Mouse (Mus musculus) forebrain, embryonic 11.5 days (tissue): ENCODE measurements around the gene Tiam1. TPM values are rescaled to one million over a fixed set of nuclear protein-coding genes. Genes with fewer than 3 reads are reported as not detected.

Experiments used
- ATAC-seq: fragments of 200-750 bp; cut with Nextera tagmentation; replicated peaks from 2 replicates; pipeline ENCODE4 v1.8.0; 2017; ENCODE audit warnings: moderate TSS enrichment; ENCODE audit not compliant: low FRiP score
- DNase-seq: peaks from one replicate; pipeline ENCODE4 v3.0.0-alpha.2; 2017; ENCODE audit warnings: low spot score
- H3K27ac ChIP-seq: fragments of 300-500 bp; sonication (generic); 2 replicates; pipeline ENCODE4 v1.5.1; 2014; ENCODE audit warnings: low read depth, low read length
- H3K27me3 ChIP-seq: fragments of 300-500 bp; sonication (generic); 2 replicates; pipeline ENCODE4 v1.6.1; 2014; ENCODE audit warnings: mild to moderate bottlenecking, low read length, mixed read lengths; ENCODE audit not compliant: control insufficient read depth, insufficient read depth
- H3K36me3 ChIP-seq: fragments of 300-500 bp; sonication (generic); 2 replicates; pipeline ENCODE4 v1.6.1; 2014; ENCODE audit warnings: mild to moderate bottlenecking, low read length, moderate library complexity, mixed read lengths; ENCODE audit not compliant: control insufficient read depth, insufficient read depth
- H3K4me1 ChIP-seq: fragments of 300-500 bp; sonication (generic); replicated peaks from 2 replicates; pipeline ENCODE4 v1.6.1; 2014; ENCODE audit warnings: low read length, mixed read lengths; ENCODE audit not compliant: control insufficient read depth, insufficient read depth
- H3K4me2 ChIP-seq: fragments of 300-500 bp; sonication (generic); 2 replicates; pipeline ENCODE4 v1.6.1; 2014; ENCODE audit warnings: low read depth, mild to moderate bottlenecking, low read length, moderate library complexity, mixed read lengths; ENCODE audit not compliant: severe bottlenecking
- H3K4me3 ChIP-seq: fragments of 300-500 bp; sonication (generic); 2 replicates; pipeline ENCODE4 v1.5.1; 2014; ENCODE audit warnings: low read depth, low read length
- H3K9ac ChIP-seq: fragments of 300-500 bp; sonication (generic); 2 replicates; pipeline ENCODE4 v1.6.1; 2014; ENCODE audit warnings: low read length
- H3K9me3 ChIP-seq: fragments of 300-500 bp; sonication (generic); 2 replicates; pipeline ENCODE4 v1.6.1; 2016; ENCODE audit warnings: low read length, mixed read lengths; ENCODE audit not compliant: control insufficient read depth
- WGBS: fragments of 180-500 bp; shearing (Covaris S2); extraction: QIAGEN DNeasy Blood & Tissue Kit; methylation state at CpG from one replicate; pipeline ENCODE4 v1.1.7; 2014; 5-methylcytosine and 5-hydroxymethylcytosine counted together
- polyA plus RNA-seq: library from polyadenylated mRNA; unstranded; fragments of >200 nt; fragmentation: Nextera tagmentation; extraction: Ambion mirVana; gene quantifications from 2 replicates; pipeline ENCODE4 v1.2.1, GENCODE M21; 2014

Tiam1 gene
- polyA plus RNA-seq, 1 experiment from 2014 or later = 30.4 TPM

DNA sequence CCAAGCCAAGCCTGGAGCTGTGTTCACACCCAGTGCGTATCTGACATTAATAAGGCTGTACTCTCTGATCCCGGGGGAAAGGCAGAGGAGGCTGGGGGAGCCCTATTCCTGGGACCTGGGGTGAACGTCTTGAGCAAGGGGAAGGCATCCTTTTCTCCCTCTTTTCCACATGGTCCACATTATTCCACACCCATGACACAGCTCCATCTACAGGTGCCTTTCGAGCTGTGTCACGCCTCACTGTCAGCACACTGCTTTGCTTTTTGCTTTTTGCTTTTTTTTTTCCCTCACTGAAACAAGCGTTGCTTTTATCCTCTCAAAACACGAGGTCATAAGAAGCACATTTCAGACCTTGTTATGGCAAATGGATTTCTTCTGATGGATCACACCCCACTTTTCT is 11.5 kb upstream of the Tiam1 start:
- DNase-seq (no peak), ATAC-seq (no peak)
- H3K4me3 ChIP-seq = no peak overlapping the region

DNA sequence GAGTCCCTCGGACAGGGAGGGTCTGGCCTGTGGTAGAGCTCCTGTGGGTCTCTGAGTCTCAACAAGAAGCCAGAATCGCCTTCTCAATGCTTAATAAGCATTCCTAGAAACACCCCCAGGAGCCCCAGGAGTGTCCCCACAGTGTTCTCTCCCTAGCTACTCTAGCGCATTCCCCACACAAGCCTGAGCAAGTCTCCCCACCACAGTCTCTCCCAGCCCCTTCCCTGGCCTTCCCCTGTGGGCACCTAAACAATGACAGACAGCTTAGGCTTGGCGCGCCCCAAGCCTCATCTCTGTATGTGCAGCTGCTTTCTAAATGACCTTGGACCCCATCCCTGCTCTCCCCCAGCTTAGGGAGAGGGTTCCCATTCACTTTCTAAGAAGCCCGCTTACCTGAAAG is 7.3 kb upstream of the Tiam1 start:
- H3K27ac ChIP-seq = no peak overlapping the region
- H3K4me1 ChIP-seq = no peaks in the 10 kb centered on the region
- no peaks in the 10 kb centered on the region for H3K36me3 ChIP-seq
- H3K4me3 ChIP-seq = no peak overlapping the region
- no peak overlapping the region for H3K4me2 ChIP-seq
- 76% methylated on average over 6 of the region's 6 CpGs for WGBS
- no peak overlapping the region for H3K9ac ChIP-seq
- H3K9me3 ChIP-seq = no peaks in the 10 kb centered on the region
- ATAC-seq (no peak), DNase-seq (no peak)
- H3K27me3 ChIP-seq = no peaks in the 10 kb centered on the region

More for the DNA sequence above, 11.5 kb upstream of the Tiam1 start:
- Histone ChIP-seq H3K4me2 (no peak overlapping the region), H3K4me1 (no peaks in the 10 kb centered on the region), H3K9ac (no peak overlapping the region), H3K9me3 (no peaks in the 10 kb centered on the region), H3K27ac (no peak overlapping the region), H3K27me3 (no peaks in the 10 kb centered on the region), H3K36me3 (no peaks in the 10 kb centered on the region)
- WGBS = 61% methylated on average over 7 of the region's 7 CpGs

- Histone ChIP-seq H3K27ac (no peak overlapping the region), H3K4me1 (no peaks in the 10 kb centered on the region), H3K27me3 (no peaks in the 10 kb centered on the region), H3K9ac (no peak overlapping the region), H3K9me3 (no peaks in the 10 kb centered on the region), H3K36me3 (no peaks in the 10 kb centered on the region), H3K4me3 (no peak overlapping the region), H3K4me2 (no peak overlapping the region)
- 64% methylated on average over 7 of the region's 7 CpGs for WGBS
- DNase-seq = no peak
- ATAC-seq = no peak
These were observed 6.6 kb upstream of the Tiam1 start for GRCm38 (mm10) chr16:90150126-90150525.

- Histone ChIP-seq H3K36me3 (no peaks in the 10 kb centered on the region), H3K9me3 (no peaks in the 10 kb centered on the region), H3K27me3 (no peaks in the 10 kb centered on the region), H3K9ac (no peak overlapping the region), H3K4me1 (no peaks in the 10 kb centered on the region; the same call in 1 of the 2 replicates), H3K4me2 (no peak overlapping the region), H3K27ac (no peak overlapping the region), H3K4me3 (no peak overlapping the region)
- no peak for DNase-seq
- no peak for ATAC-seq
- 84% methylated on average over 9 of the region's 9 CpGs for WGBS
These were observed 5.8 kb upstream of the Tiam1 start for GRCm38 (mm10) chr16:90149335-90149734.

GRCm38 (mm10) chr16:90145244-90145643 is 1.7 kb upstream of the Tiam1 start:
- DNase-seq (no peak), ATAC-seq (no peak)
- H3K4me3 ChIP-seq = no peak overlapping the region; the same call in 1 of the 2 replicates
- H3K9ac ChIP-seq = no peak overlapping the region; the same call in 1 of the 2 replicates
- H3K4me1 ChIP-seq = peaks cover 7% of the 10 kb centered on the region
- no peaks in the 10 kb centered on the region for H3K9me3 ChIP-seq
- H3K36me3 ChIP-seq = no peaks in the 10 kb centered on the region
- H3K27me3 ChIP-seq = no peaks in the 10 kb centered on the region
- H3K27ac ChIP-seq = no peak overlapping the region
- H3K4me2 ChIP-seq = no peak overlapping the region; the same call in 1 of the 2 replicates
- 100% methylated on average over 1 of the region's 1 CpGs for WGBS

- ATAC-seq = no peak
- H3K9me3 ChIP-seq = no peaks in the 10 kb centered on the region
- DNase-seq = peak; percentile 62
- WGBS = 8% methylated on average over 13 of the region's 13 CpGs
- H3K27ac ChIP-seq = no peak overlapping the region
- H3K4me2 ChIP-seq = peak overlapping the region; percentile 59
- peak overlapping the region; percentile 70 for H3K9ac ChIP-seq
- H3K36me3 ChIP-seq = no peaks in the 10 kb centered on the region
- peak overlapping the region; percentile 55 for H3K4me3 ChIP-seq
- peaks cover 7% of the 10 kb centered on the region for H3K4me1 ChIP-seq
- no peaks in the 10 kb centered on the region for H3K27me3 ChIP-seq
These were observed 972 bp upstream of the Tiam1 start for GRCm38 (mm10) chr16:90144541-90144940.

DNA sequence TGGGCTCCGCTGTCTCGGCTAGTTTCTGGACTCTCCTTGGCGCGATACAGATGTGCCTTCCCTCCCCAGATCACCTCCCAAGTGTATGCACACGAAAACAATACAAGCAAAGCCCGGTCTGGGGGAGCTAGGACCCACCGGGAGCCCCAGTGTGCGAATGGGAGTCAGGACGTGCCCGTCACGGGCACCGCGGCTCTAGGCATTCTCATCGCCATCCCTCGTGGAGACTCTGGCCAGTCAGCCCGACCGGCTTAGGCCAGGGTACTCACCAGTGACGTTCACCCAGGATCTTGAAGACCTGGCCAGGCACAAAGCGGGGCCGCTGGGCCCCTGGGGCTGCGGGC is 181 bp downstream of the Tiam1 start:
- no peaks in the 10 kb centered on the region for H3K9me3 ChIP-seq
- H3K36me3 ChIP-seq = no peaks in the 10 kb centered on the region
- ATAC-seq (no peak), DNase-seq (no peak)
- H3K9ac ChIP-seq = peak overlapping the region; percentile 70
- WGBS = 0% methylated on average over 20 of the region's 21 CpGs
- H3K4me1 ChIP-seq = peaks cover 7% of the 10 kb centered on the region
- peak overlapping the region; percentile 59 for H3K4me2 ChIP-seq
- H3K4me3 ChIP-seq = peak overlapping the region; percentile 55
- no peaks in the 10 kb centered on the region for H3K27me3 ChIP-seq
- H3K27ac ChIP-seq = peak overlapping the region; percentile 54

GRCm38 (mm10) chr16:90142574-90143415 is 774 bp downstream of the Tiam1 start:
- WGBS = under 1% methylated on average over 55 of the region's 57 CpGs
- H3K4me1 ChIP-seq = peaks cover 7% of the 10 kb centered on the region
- ATAC-seq = peak; percentile 6

DNA sequence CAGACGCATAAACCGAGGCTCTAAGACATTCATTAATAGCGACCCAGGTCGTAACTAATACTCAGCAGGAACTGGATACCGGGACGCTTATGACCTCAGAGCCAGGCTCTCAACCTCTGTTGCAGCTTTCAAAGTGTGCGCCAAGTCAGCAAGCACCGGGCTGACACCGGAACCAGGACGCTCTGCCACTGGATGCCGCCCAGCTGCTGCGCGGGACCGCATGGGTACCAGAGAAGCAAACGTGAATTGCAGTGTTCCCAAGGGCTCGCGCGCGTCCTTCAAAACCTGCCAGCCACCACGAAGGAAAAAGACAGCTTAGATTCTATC is 1.4 kb downstream of the Tiam1 start:
- ATAC-seq (no peak), DNase-seq (no peak)
- Histone ChIP-seq H3K27ac (no peak overlapping the region), H3K36me3 (no peaks in the 10 kb centered on the region; the same call in 1 of the 2 replicates), H3K9me3 (no peaks in the 10 kb centered on the region; the same call in 1 of the 2 replicates), H3K9ac (peak overlapping the region; percentile 70), H3K27me3 (no peaks in the 10 kb centered on the region), H3K4me2 (peak overlapping the region; percentile 59), H3K4me1 (peaks cover 7% of the 10 kb centered on the region), H3K4me3 (peak overlapping the region; percentile 55)
- WGBS = 2% methylated on average over 20 of the region's 20 CpGs

More at GRCm38 (mm10) chr16:90142574-90143415, 774 bp downstream of the Tiam1 start:
- Histone ChIP-seq H3K9me3 (no peaks in the 10 kb centered on the region), H3K4me3 (peak overlapping the region; percentile 55), H3K4me2 (peak overlapping the region; percentile 59), H3K36me3 (no peaks in the 10 kb centered on the region), H3K9ac (peak overlapping the region; percentile 70), H3K27ac (peak overlapping the region; percentile 54), H3K27me3 (no peaks in the 10 kb centered on the region)
- DNase-seq = peak; percentile 77
